Mouse (Mus musculus): ENCODE measurements at regions not wholly inside any gene's neighbourhood (a gene's known extent, or its start where the extent isn't known, plus 50 kb on each side); places are given as distances from the start of the nearest gene placed in this dataset.

GRCm38 (mm10) chr3:4976344-4976743, 774.3 kb upstream of the Gm8797 start:
- Histone ChIP-seq H3K27me3 (replicated peaks; ENCODE audit: control insufficient read depth, insufficient read depth, low read length) (no peaks in the 10 kb centered on the region), H3K4me1 (replicated peaks; ENCODE audit: control insufficient read depth, insufficient read depth, low read length) (no peaks in the 10 kb centered on the region), H3K9ac (ENCODE audit: low read length) (no peak overlapping the region), H3K36me3 (ENCODE audit: control insufficient read depth, insufficient read depth, low read length) (no peaks in the 10 kb centered on the region), H3K27ac (ENCODE audit: low read depth) (no peak overlapping the region), H3K4me3 (ENCODE audit: low read depth, low read length) (no peak overlapping the region), H3K4me2 (ENCODE audit: low read length) (no peak overlapping the region), H3K9me3 (ENCODE audit: control insufficient read depth, low read length) (no peaks in the 10 kb centered on the region)
- WGBS, result 37% methylated on average over 1 of the region's 1 CpGs
- no peak for DNase-seq (ENCODE audit: low spot score)
- no peak for ATAC-seq (replicated peaks; ENCODE audit: low FRiP score, low TSS enrichment, low read depth)

GRCm38 (mm10) chr3:5017742-5018141, 732.9 kb upstream of the Gm8797 start:
- Histone ChIP-seq H3K4me1 (replicated peaks; ENCODE audit: control insufficient read depth, insufficient read depth, low read length) (no peaks in the 10 kb centered on the region), H3K4me3 (ENCODE audit: low read depth, low read length) (no peak overlapping the region), H3K36me3 (ENCODE audit: control insufficient read depth, insufficient read depth, low read length) (no peaks in the 10 kb centered on the region), H3K9ac (ENCODE audit: low read length) (no peak overlapping the region), H3K4me2 (ENCODE audit: low read length) (no peak overlapping the region), H3K27ac (ENCODE audit: low read depth) (no peak overlapping the region), H3K27me3 (replicated peaks; ENCODE audit: control insufficient read depth, insufficient read depth, low read length) (no peaks in the 10 kb centered on the region), H3K9me3 (ENCODE audit: control insufficient read depth, low read length) (no peaks in the 10 kb centered on the region)
- 77% methylated on average over 3 of the region's 3 CpGs for WGBS
- ATAC-seq (replicated peaks; ENCODE audit: low FRiP score, low TSS enrichment, low read depth) (no peak), DNase-seq (ENCODE audit: low spot score) (no peak)

All from intestine, embryonic 14.5 days (tissue).